Mouse (Mus musculus) thymus, postnatal 36 days (tissue): ENCODE data around the gene C1ra.
"Not testable (repeated sequence)": the region's sequence is repeated elsewhere in the genome, so short reads cannot be mapped to it uniquely, and the experiment has no call there.

Experiments
- DNase-seq, 2 experiments: peaks; one replicate each; pipeline ENCODE4 v3.0.0; 2022; ENCODE audit warnings: mixed read lengths in 2 of 2

The C1ra gene

GRCm38 (mm10) chr6:124549023-124549550, 36.9 kb downstream of the C1ra start:
- DNase-seq = no peak

GRCm38 (mm10) chr6:124552766-124553165, 40.6 kb downstream of the C1ra start:
- no peak for DNase-seq

GRCm38 (mm10) chr6:124555956-124556355, 43.8 kb downstream of the C1ra start:
- not testable (repeated sequence) for DNase-seq

GRCm38 (mm10) chr6:124561156-124561555, 49.0 kb downstream of the C1ra start:
- not testable (repeated sequence) for DNase-seq

GRCm38 (mm10) chr6:124561611-124562010, 49.4 kb downstream of the C1ra start:
- DNase-seq = not testable (repeated sequence)

- peak; percentile 24 to 36 for DNase-seq
Observed at GRCm38 (mm10) chr6:124570026-124570425, 57.8 kb downstream of the C1ra start, which contains the start of gene C1rb. Gene C1rb (plus strand): TSS chr6:124570294.
